Mouse (Mus musculus) ES-Bruce4 (cell line): Measurements from ENCODE around the gene Cyp4f14. TPM values are rescaled to one million over a fixed set of nuclear protein-coding genes. Genes with fewer than 3 reads are reported as not detected.

Source experiments
- H3K27ac ChIP-seq: 2 replicates; pipeline ENCODE4 v1.5.1; 2012; ENCODE audit warnings: low read length, inconsistent platforms; ENCODE audit not compliant: insufficient read depth
- H3K27me3 ChIP-seq: 2 replicates; pipeline ENCODE4 v1.6.1; 2012; ENCODE audit warnings: mild to moderate bottlenecking, low read length, inconsistent platforms; ENCODE audit not compliant: control insufficient read depth, poor library complexity, insufficient read depth, severe bottlenecking
- H3K36me3 ChIP-seq: 2 replicates; pipeline ENCODE4 v1.6.1; 2012; ENCODE audit warnings: inconsistent platforms, mild to moderate bottlenecking, low read length, moderate library complexity; ENCODE audit not compliant: control insufficient read depth, poor library complexity, insufficient read depth, severe bottlenecking
- H3K4me1 ChIP-seq: one replicate; pipeline ENCODE4 v1.8.1; 2011; ENCODE audit warnings: low read length; ENCODE audit not compliant: control insufficient read depth, insufficient read depth
- H3K4me3 ChIP-seq: 2 replicates; pipeline ENCODE4 v1.5.1; 2011; ENCODE audit warnings: low read depth, mild to moderate bottlenecking, low read length
- H3K9ac ChIP-seq: 2 replicates; pipeline ENCODE4 v1.6.1; 2012; ENCODE audit warnings: low read depth, mild to moderate bottlenecking, inconsistent platforms; ENCODE audit not compliant: poor library complexity, severe bottlenecking
- H3K9me3 ChIP-seq: replicated peaks from 2 replicates; pipeline ENCODE4 v1.6.1; 2012; ENCODE audit warnings: mild to moderate bottlenecking, low read length, inconsistent platforms; ENCODE audit not compliant: control insufficient read depth, poor library complexity, insufficient read depth, severe bottlenecking
- CTCF ChIP-seq: IDR thresholded peaks from one replicate; pipeline ENCODE4 v1.8.1; 2011; ENCODE audit warnings: low read depth, low read length
- EP300 ChIP-seq: IDR thresholded peaks from 2 replicates; pipeline ENCODE4 v1.6.1; 2011; ENCODE audit warnings: low read depth, low read length; ENCODE audit not compliant: insufficient read depth
- POLR2A ChIP-seq: IDR thresholded peaks from one replicate; pipeline ENCODE4 v1.8.1; 2011; ENCODE audit warnings: low read length; ENCODE audit not compliant: insufficient read depth
- polyA plus RNA-seq: library from polyadenylated mRNA; stranded (reverse); fragments of >200 nt; gene quantifications from 2 replicates; pipeline ENCODE4 v1.2.4, GENCODE M21; 2011; ENCODE audit warnings: low read depth; ENCODE audit not compliant: missing spikeins, insufficient read depth, insufficient read length

Cyp4f14 gene
- not detected in 2 replicates for polyA plus RNA-seq

DNA sequence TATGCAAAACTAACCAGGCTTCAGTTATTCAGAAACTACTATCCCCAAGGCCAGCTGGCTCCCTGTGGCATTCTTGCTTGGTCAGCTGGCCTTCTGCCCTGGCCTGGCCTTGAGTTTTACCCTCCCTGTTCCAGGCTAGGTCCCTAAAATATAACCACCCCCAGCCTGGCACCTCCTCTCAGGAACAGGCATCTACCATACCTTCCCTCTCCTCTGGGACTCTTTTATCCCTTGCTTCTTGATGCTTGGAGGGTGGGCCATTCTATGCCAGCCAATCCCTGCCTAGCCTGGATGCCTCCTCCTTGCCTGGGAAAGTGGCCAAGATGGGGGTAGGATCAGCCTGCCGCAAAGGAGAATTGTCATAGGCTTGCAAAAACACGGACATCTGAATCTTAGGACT is at the start of gene Cyp4f14:
TSS of gene Cyp4f14 (minus strand) at position 212 of the 400 bp plus-strand sequence.
- TF ChIP-seq POLR2A, result no peak
- no peak within 1 kb of the TSS for H3K9ac ChIP-seq
- H3K27ac ChIP-seq, result no peak within 1 kb of the TSS
- no peaks in the 10 kb centered on the region for H3K4me1 ChIP-seq
- no peak within 1 kb of the TSS for H3K4me3 ChIP-seq
- no peaks in the 10 kb centered on the region for H3K9me3 ChIP-seq
- no peaks in the 10 kb centered on the region; the same call in 1 of the 2 replicates for H3K27me3 ChIP-seq
- H3K36me3 ChIP-seq, result no peaks in the 10 kb centered on the region

DNA sequence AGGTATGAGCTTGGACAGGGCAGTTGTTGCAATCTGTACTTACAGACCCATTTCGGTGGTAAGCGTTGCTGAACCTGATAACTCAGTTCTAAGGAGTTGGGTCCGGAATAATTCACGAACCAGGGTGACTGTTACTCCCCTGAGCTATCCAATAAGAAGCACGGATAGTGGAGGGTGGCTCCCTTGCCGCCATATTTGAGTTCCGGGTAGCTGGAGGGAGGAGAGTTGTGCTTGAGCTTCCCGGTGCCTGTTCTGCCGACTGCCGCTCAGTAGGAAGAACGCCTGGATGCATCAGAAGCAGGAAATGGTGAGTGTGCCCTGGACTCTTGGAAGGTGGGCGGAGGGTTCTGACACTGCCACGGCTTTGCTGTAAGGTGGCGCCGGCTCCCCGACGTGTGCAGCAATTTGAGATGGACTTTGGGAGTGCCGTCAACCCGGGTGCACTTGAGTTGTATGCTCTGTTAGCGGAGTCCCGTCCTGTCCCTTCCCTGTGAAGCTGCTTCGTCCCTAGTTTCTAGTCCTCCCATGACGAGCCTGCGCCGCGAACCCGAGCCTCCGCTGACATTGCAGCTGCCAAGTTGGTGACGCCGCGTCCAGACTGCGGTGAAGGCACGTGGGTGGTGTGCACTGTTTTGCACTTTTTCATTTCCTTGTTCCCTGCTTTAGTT is 48.6 kb upstream of the Cyp4f14 start, which contains the start of gene Zfp472:
TSS of gene Zfp472 (plus strand) at position 192 of the 668 bp plus-strand sequence.
- H3K9me3 ChIP-seq, result no peaks in the 10 kb centered on the region; the same call in 1 of the 2 replicates

DNA sequence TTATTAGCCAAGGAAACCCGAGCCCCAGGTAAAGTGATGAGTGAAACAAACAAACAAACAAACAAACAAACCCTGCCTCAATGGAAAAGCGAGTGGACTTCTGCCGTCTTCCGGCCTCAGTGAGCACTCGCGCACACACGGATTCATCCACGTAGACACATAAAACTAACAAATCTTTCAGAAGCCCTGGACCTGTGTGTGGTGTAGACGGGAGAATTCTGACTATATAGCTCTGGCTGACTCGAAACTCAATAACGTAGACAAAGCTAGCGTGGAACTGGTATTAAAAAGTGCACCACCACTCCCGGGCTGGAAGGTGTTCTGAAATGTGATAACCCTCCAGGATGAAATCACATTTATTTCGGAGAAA is 48.1 kb upstream of the Cyp4f14 start:
- H3K27ac ChIP-seq, result peak overlapping the region; percentile 22
- H3K4me1 ChIP-seq, result no peaks in the 10 kb centered on the region

More for the DNA sequence above, 48.6 kb upstream of the Cyp4f14 start, which contains the start of gene Zfp472:
- TF ChIP-seq CTCF, result no peak
- no peak for TF ChIP-seq POLR2A
- no peak for TF ChIP-seq EP300
- Histone ChIP-seq H3K27ac (peak within 1 kb of the TSS; percentile 22), H3K36me3 (no peaks in the 10 kb centered on the region), H3K4me1 (no peaks in the 10 kb centered on the region), H3K27me3 (no peaks in the 10 kb centered on the region), H3K9ac (peak within 1 kb of the TSS; percentile 9), H3K4me3 (peak within 1 kb of the TSS; percentile 92)

DNA sequence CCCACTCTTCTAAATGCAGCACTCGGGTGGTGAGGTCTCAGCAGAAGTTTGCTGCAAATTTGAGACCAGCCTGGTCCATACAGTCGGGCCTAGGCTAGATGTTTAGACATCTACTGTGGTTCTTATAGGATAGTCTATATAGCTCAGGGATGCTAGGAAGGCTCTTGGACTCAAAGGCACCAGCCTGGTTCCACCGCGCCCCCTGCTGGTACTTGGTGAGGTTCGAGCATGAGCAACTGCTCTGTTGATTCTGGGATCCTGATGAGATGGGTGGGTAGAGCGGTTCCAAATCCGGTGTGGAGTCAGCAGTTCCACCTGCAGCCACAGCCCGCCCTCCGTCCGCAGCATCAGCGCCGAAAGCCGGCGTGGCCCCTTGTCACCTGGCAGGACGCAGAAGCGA is 34.3 kb upstream of the Cyp4f14 start:
- H3K4me3 ChIP-seq, result peak overlapping the region; percentile 21
- H3K36me3 ChIP-seq, result no peaks in the 10 kb centered on the region

More for the DNA sequence above, 48.1 kb upstream of the Cyp4f14 start:
- Histone ChIP-seq H3K9me3 (no peaks in the 10 kb centered on the region; the same call in 1 of the 2 replicates), H3K36me3 (no peaks in the 10 kb centered on the region), H3K9ac (peak overlapping the region; percentile 9), H3K27me3 (no peaks in the 10 kb centered on the region), H3K4me3 (peak overlapping the region; percentile 92)
- TF ChIP-seq POLR2A, result no peak
- TF ChIP-seq EP300, result no peak
- TF ChIP-seq CTCF, result no peak

DNA sequence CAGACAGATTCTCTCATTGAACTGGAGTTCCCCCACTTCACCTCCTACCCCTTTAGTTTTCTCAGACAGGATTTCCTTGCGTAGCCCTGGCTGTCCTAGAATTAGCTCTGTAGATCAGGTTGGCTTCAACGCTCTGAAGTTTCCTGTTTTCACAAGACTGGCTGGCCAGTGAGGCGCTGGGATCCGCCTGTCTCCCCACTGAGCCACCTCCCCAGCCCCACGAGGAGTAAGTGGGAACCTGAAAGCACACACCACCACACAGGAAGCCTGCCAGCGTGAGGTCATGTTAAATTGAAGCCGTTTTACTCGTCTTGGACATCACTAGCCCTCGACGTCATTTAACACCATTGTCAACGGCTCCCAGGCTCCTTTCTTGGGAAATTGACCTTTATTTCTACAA is 33.9 kb upstream of the Cyp4f14 start:
- Histone ChIP-seq H3K36me3 (no peaks in the 10 kb centered on the region), H3K9me3 (no peaks in the 10 kb centered on the region), H3K4me3 (no peak overlapping the region), H3K4me1 (no peaks in the 10 kb centered on the region), H3K9ac (no peak overlapping the region), H3K27ac (no peak overlapping the region), H3K27me3 (no peaks in the 10 kb centered on the region)
- TF ChIP-seq CTCF (no peak), EP300 (no peak), POLR2A (no peak)

More for the DNA sequence above, 34.3 kb upstream of the Cyp4f14 start:
- H3K9me3 ChIP-seq, result no peaks in the 10 kb centered on the region
- H3K9ac ChIP-seq, result no peak overlapping the region
- TF ChIP-seq CTCF (peak; percentile 96), POLR2A (no peak)
- H3K4me1 ChIP-seq, result no peaks in the 10 kb centered on the region
- H3K27me3 ChIP-seq, result no peaks in the 10 kb centered on the region
- no peak overlapping the region for H3K27ac ChIP-seq

DNA sequence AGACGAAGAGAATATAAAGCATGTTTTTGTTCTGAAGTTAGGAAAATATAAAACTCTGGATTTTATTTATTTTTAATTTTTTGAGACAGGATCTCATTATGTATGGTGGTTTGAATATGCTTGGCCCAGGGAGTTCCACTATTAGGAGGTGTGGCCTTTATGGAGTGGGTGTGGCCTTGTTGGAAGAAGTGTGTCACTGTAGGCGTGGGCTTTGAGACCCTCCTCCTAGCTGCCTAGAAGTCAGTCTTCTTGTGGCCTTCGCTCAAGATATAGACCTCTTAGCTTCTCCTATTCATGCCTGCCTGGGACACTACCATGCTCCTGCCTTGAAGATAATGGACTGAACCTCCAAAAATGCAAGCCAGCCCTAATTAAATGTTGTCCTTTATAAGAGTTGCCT is 33.0 kb upstream of the Cyp4f14 start:
- H3K9me3 ChIP-seq, result no peaks in the 10 kb centered on the region
- no peaks in the 10 kb centered on the region for H3K36me3 ChIP-seq
- TF ChIP-seq POLR2A (no peak), EP300 (no peak), CTCF (no peak)
- no peaks in the 10 kb centered on the region for H3K4me1 ChIP-seq
- H3K4me3 ChIP-seq, result no peak overlapping the region
- no peaks in the 10 kb centered on the region for H3K27me3 ChIP-seq
- H3K9ac ChIP-seq, result no peak overlapping the region
- H3K27ac ChIP-seq, result no peak overlapping the region
